ENCODE assay signal across 16 mouse cellular contexts in genomic region chr10:115829696-115830095, GRCm38 (mm10). TPM values are rescaled to one million over a fixed set of nuclear protein-coding genes. Genes with fewer than 3 reads are reported as not detected.
"Had no signal": no experiment of that assay in that cellular context is flagged by ENCODE, and none has a peak within 500 bp of the region (broad histone marks: within the 10 kb centered on the region; RNA-seq: fewer than 3 reads in every experiment).

No protein-coding gene starts in this region.

- H3K4me2 ChIP-seq: lung, embryonic 14.5 days; midbrain, embryonic 11.5 days; midbrain, embryonic 13.5 days; midbrain, embryonic 15.5 days; neural tube, embryonic 12.5 days had no signal

- H3K36me3 ChIP-seq: midbrain, embryonic 13.5 days; midbrain, embryonic 15.5 days; neural tube, embryonic 12.5 days had no signal

- H3K9ac ChIP-seq: liver, embryonic 14.5 days; lung, embryonic 14.5 days; midbrain, embryonic 13.5 days; midbrain, embryonic 15.5 days; neural tube, embryonic 12.5 days had no signal

- H3K27me3 ChIP-seq: megakaryocyte, embryonic 14.5 days; midbrain, embryonic 13.5 days; midbrain, embryonic 15.5 days; neural tube, embryonic 12.5 days had no signal

- H3K27ac ChIP-seq: liver, embryonic 14.5 days; macrophage; midbrain, embryonic 13.5 days; midbrain, embryonic 15.5 days; neural tube, embryonic 12.5 days had no signal

- ATAC-seq: midbrain, embryonic 13.5 days; midbrain, embryonic 15.5 days had no signal

- H3K4me3 ChIP-seq: megakaryocyte, embryonic 14.5 days; midbrain, embryonic 13.5 days; midbrain, embryonic 15.5 days; neural tube, embryonic 12.5 days had no signal

- H3K9me3 ChIP-seq: midbrain, embryonic 13.5 days; midbrain, embryonic 15.5 days; neural tube, embryonic 12.5 days had no signal

- DNase-seq: lung, adult 18-20 months; lung, embryonic 14.5 days; lung, postnatal 14 days; lung, postnatal 36 days; right cerebral cortex, postnatal 14 days; spleen, adult 18-20 months; thymus, adult 18-20 months; thymus, postnatal 14 days; thymus, postnatal 4 days had no signal

- H3K4me1 ChIP-seq: megakaryocyte, embryonic 14.5 days; midbrain, embryonic 13.5 days; midbrain, embryonic 15.5 days; neural tube, embryonic 12.5 days had no signal

RNA-seq across cellular contexts. Expression of gene Tspan8, which starts 13.1 kb away (rescaled TPM):
- polyA plus RNA-seq: macrophage had no signal
